Mouse (Mus musculus) effector memory CD4-positive, alpha-beta T cell, adult 5 months (primary cell): ENCODE measurements around the gene Zfp101. TPM values are rescaled to one million over a fixed set of nuclear protein-coding genes. Genes with fewer than 3 reads are reported as not detected.

Experiments
- polyA plus RNA-seq: library from polyadenylated mRNA; unstranded; fragments of 100-300 nt; shearing (Covaris generic); gene quantifications from one replicate; pipeline ENCODE4 v1.2.1, GENCODE M21; 2017

Gene Zfp101
- polyA plus RNA-seq = 7.4 TPM

GRCm38 (mm10) chr17:33394182-33395034 lies at the start of gene Zfp101:
Gene Zfp101, minus strand, starts transcription at chr17:33394641.

GRCm38 (mm10) chr17:33432019-33432946 lies 37.8 kb upstream of the Zfp101 start, which contains the start of gene Actl9:
Gene Actl9, plus strand, starts transcription at chr17:33432896.

GRCm38 (mm10) chr17:33358411-33359384 lies 35.7 kb downstream of the Zfp101 start, which contains the start of gene Zfp81:
Gene Zfp81, minus strand, starts transcription at chr17:33358878.

Other genes with a start within 250 kb of the Zfp101 start
- not detected for gene Olfr55, start 226.2 kb downstream of the Zfp101 start, polyA plus RNA-seq
- gene Olfr239, start 203.3 kb downstream of the Zfp101 start, polyA plus RNA-seq = not detected
- not detected for gene Olfr1564, start 173.0 kb downstream of the Zfp101 start, polyA plus RNA-seq
- gene Zfp955a, start 139.5 kb downstream of the Zfp101 start, polyA plus RNA-seq = 7.8 TPM
- 0.05 TPM for gene Olfr63, start 130.0 kb downstream of the Zfp101 start, polyA plus RNA-seq
- gene Zfp955b, start 105.1 kb downstream of the Zfp101 start, polyA plus RNA-seq = 5.4 TPM
- 9.1 TPM for gene Zfp81, start 35.8 kb downstream of the Zfp101 start, polyA plus RNA-seq
- gene Actl9, start 38.3 kb upstream of the Zfp101 start, polyA plus RNA-seq = not detected
- 100 TPM for gene Adamts10, start 129.6 kb upstream of the Zfp101 start, polyA plus RNA-seq
- 146 TPM for gene Myo1f, start 161.1 kb upstream of the Zfp101 start, polyA plus RNA-seq
- gene Zfp414, start 234.4 kb upstream of the Zfp101 start, polyA plus RNA-seq = 33.1 TPM
- gene Pram1, start 243.4 kb upstream of the Zfp101 start, polyA plus RNA-seq = not detected